Mouse (Mus musculus): ENCODE results near the gene Ywhag.

DNA sequence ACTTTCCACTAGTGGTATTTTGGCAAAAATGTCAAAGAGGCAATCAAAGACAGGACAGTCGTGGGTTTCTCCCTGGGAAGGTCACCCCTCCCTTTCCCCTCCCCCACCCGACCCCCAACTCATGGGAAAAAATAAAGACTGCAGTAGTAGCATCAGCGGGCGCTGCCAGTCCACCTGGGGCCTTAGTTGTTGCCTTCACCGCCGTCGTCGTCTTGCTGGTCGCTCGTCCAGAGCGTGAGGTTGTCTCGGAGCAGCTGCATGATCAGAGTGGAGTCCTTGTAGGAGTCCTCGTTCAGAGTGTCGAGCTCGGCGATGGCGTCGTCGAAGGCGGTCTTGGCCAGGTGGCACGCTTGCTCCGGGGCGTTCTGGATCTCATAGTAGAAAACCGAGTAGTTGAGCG lies 23.6 kb downstream of the Ywhag start:
- no peak for TF ChIP-seq POLR2A (IDR thresholded peaks at IDR 0.05; ENCODE audit: borderline replicate concordance, insufficient read depth, low read length)
- TF ChIP-seq CTCF (IDR thresholded peaks at IDR 0.05; ENCODE audit: borderline replicate concordance, insufficient read depth, low read depth, low read length), result no peak
